Mouse (Mus musculus) adrenal gland, postnatal 36 days (tissue): ENCODE results near the gene Kidins220. TPM values are rescaled to one million over a fixed set of nuclear protein-coding genes. Genes with fewer than 3 reads are reported as not detected.

Source experiments
- DNase-seq, 2 experiments: peaks; one replicate each; pipeline ENCODE4 v3.0.0; 2021; ENCODE audit warnings: mixed read lengths in 1 of 2
- long read RNA-seq, 2 experiments: library from polyadenylated mRNA; stranded (forward); transcript quantifications; one replicate each; pipeline ENCODE4 v2.0.0; 2021; ENCODE audit warnings: borderline sequencing depth in 2 of 2
- total RNA-seq, 2 experiments: library from RNA; stranded (reverse); gene quantifications; 2 replicates each; pipeline ENCODE4 v1.2.3; 2021

Kidins220 gene
- total RNA-seq: 10 to 100 TPM; 88.7 to 95.4 TPM
- long read RNA-seq, experiment 1, partial matches to known transcripts: 8 of 16 reads
- long read RNA-seq, experiment 1, other reads (novel, unspliced or antisense): 8 of 16 reads
- long read RNA-seq, experiment 2, partial matches to known transcripts: 1 of 12 reads
- long read RNA-seq, experiment 2, other reads (novel, unspliced or antisense): 11 of 12 reads

DNA sequence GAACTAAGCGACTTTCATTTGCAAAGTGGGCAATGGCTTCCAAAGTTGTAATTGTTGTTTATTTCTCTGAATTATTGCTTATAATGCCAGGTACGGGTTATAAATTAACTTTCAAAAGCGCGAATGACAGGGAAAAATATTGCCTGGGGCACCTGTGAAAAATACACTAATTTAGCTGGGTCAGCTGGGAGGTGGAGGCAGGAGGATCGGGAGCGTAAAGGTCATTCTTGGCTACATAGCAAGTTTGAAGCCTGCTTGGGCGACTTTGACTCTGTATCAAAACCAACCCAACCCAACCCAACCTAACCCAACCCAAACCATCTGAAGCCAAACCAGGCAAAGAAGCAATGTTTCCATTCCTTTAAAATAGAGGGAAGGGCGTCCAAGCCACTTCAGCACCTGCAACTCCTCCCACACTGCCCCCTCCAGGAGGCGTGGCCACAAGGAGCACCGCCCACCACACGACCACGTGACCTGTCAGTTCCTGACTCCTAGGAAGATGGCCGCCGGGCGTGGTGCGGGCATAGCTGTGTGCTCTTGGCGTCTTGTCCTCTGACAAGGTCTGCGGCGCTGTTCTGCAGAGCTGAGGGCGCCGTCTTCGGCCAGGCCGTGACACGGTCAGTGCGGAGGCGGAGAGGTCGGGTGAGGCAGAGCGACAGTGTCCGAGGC, at the start of gene Kidins220:
TSS of gene Kidins220 (plus strand) at position 480 of the 669 bp plus-strand sequence.
- DNase-seq: peak; percentile 94 to 98

DNA sequence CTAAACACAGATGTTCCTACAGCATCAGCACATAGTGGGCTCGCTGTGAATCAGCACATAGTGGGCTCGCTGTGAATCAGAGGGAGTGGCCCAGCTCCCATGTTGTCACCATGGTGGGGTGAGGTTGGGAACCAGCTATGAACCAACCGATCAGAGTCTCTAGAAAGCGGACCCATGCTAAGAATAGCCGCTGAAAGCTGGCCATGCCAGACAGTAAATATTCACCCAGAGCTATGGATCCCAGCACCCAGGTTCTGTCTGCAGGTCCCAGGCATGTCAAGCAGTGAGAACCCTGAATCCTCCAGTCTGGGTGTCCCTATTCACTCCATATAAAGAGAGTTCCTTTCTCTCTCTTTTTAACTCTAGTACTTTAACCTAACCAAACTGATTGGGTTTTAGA, 49.4 kb upstream of the Kidins220 start:
- no peak for DNase-seq

DNA sequence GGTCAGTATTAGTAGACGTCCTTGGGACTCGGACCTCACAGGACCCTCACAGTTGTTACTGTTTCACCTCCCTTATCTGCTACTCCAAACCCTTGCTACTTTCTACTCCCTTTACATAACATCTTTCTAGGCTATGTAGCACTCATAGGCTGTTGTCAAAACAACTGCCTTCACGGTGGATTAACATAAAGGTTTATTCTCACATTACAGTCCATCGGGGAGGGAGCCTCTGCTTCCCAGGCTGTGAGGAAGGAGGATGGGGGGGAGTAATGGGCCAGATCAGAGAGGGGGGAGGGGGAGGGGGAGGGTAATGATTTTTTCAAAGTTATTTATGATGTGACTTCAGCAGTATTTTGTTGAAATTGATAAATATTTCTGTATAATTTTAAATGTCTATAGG, 49.0 kb upstream of the Kidins220 start:
- no peak for DNase-seq

- no peak for DNase-seq
These were observed 46.5 kb upstream of the Kidins220 start for GRCm38 (mm10) chr12:24928051-24928748.

DNA sequence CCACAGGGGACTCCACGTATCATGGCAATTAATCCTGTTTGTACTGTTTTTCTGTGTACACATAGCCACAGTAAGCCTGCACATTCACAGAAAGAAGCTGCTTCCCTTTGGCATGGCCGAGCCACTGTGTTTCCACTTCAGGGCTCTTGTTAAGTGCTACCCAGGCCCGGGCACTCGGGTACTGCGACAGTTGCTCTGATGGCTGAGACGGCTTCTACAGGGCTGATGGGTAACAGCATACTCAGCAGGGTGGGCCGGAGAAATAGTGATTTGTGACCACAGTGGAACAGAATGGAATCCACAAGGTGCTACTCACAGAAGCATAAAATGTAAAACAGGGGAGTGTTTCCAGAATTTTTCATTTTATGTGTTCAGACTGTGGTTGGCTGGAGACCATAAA, 45.7 kb upstream of the Kidins220 start:
- DNase-seq: no peak

DNA sequence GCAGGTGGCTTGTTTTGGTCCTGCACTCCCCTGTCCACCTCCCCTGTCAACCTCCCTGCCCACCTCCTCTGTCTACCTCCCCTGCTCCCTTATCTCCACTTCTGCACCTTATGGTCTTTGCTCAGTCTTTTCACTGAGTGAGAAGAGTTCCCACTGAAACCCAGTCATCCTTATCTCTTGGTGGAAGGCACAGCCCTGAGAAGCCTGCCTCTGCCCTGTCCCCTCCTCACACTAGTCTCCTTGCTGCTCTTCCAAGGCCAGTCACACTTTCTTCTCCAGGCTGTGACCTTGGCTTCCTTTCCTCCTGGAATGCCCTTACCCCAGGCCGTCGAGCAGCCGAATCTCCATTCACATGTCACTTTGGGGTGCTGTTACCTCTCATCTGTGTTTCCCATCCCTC, 44.0 kb upstream of the Kidins220 start:
- peak in 1 of 2 experiments; percentile 40 for DNase-seq

DNA sequence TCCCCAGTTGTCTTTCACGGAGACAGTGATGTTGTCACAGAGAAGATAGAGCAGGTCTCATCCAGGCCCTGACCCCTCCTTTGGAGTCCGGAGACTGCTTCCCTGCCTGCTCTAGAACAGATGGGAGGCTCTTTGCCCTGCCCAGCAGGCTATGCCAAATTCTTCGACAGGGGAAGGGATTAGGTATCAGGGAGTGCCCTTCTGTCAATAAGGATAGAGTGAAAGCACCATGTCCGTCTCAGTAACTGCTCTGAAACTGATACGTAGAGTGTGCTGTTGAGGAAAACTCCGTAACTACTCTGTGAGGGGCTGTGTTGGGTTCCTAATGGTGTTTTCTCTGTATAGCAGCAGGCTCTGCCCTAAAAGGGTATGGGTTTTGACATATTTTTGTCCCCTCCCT, 42.6 kb upstream of the Kidins220 start:
- no peak for DNase-seq

- peak; percentile 14 to 42 for DNase-seq
These were observed 41.4 kb upstream of the Kidins220 start for GRCm38 (mm10) chr12:24933206-24933775.

GRCm38 (mm10) chr12:24933996-24934395, 40.7 kb upstream of the Kidins220 start:
- DNase-seq: peak; percentile 75 to 83

DNA sequence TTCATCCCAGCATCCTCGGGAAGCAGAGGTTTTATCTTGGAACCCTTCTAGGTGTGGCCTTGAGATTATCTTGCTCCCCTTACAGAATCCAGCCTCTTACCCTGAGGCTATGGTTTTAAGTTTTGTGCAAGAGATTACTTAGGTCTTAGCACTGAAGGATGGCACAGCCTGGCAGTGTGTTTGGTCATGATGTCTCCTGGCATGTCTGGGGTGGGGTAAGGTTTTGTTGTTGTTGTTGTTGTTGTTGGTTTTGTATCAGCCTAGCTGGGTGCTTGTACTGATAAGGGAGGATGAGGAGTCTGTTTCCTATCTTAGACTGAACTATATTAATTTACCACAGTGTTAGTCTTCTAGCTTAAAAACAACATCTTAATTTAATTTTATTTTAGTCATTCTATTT, 38.4 kb upstream of the Kidins220 start:
- no peak for DNase-seq

- DNase-seq: no peak
These were observed 35.4 kb upstream of the Kidins220 start for GRCm38 (mm10) chr12:24939372-24939771.

DNA sequence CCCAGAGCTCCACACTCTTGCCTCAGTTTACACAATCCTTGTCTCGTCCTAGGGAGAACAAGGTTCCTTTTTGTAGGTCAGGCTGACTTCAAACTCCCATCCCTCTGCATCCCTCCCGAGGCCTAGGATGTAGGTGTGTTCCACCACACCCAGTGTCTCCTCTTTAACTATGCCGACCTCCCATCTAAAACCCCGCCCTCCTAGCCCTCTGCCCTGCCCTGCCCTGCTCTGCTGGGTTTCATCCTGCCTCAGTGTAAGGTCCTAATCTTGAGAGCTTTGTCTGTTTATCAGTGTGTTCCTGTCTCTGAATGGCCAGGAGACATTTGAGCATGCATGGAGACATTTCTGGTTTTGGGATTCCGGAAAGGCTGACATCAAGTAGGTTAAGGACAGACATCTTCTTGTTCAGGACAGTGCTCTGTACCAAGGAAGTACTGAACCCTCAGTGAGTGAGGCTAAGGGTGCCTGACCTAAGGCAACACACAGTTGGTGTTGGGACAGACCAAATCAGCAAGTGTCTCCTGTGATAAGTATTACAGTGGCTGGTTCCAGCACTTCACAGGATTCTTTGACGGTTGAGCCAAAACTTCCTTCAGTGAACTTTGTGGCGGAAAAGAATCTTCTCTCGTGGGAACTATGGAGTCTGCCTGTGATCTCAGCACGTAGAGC, 32.0 kb upstream of the Kidins220 start:
- DNase-seq: no peak

DNA sequence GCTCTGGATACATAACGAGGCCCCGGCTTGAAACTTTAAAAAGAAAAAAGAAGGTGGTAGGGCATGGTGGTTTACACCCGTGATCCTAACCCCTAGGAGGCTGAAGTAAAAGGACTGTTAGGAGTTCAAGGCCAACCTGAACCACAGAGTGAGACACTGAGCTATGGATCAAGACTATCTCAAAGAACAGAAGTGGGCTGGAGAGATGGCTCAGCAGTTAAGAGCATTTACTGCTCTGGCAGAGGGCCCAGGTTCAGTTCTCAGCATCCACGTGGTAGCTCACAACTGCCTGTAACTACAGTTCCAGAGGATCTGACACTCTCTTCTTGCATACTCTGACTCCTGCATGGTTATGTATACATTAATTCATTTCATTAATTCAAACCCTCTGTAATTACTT, 31.3 kb upstream of the Kidins220 start:
- DNase-seq: peak in 1 of 2 experiments; percentile 39

GRCm38 (mm10) chr12:24944597-24944996, 30.1 kb upstream of the Kidins220 start:
- DNase-seq: no peak

GRCm38 (mm10) chr12:24947065-24947464, 27.7 kb upstream of the Kidins220 start:
- DNase-seq: peak in 1 of 2 experiments; percentile 26

DNA sequence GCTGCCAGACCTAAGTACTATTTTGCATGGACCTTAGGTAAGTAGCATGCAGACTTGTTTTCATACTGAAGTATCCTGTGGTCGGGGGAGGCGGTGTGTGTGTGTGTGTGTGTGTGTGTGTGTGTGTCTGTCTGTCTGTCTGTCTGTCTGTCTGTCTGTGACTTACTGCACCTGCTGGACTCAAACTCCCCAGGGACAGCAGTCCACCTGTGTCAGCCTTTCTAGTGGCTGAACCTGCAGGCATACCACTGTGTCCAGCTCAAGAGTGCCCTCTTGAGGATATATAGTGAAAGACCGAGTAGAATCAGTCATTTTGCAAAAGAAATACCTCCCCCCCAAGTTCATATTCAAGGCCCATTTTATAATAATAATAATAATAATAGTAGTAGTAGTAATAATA, 26.4 kb upstream of the Kidins220 start:
- DNase-seq: peak in 1 of 2 experiments; percentile 54

- DNase-seq: peak in 1 of 2 experiments; percentile 39
These were observed 24.2 kb upstream of the Kidins220 start for GRCm38 (mm10) chr12:24950376-24951046.

DNA sequence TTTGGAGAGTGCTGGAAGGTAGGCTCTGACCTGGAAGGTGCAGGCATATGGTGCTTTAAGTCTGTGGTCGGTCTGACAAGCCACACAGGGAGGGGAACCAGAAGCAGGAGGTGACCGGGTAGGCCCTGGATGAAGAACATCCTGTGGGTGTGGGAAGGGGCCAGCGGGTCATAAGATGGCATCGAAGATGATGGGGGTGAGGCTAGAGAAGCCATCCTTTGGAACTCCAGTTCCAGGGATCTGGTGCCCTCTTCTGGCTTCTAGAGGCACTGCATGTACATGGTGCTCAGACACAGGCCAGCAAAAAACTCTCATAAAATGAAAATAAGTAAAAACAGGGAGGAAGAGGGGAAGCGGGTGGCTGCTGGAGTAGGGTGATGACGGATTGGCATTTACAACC, 22.6 kb upstream of the Kidins220 start:
- peak; percentile 60 to 78 for DNase-seq

DNA sequence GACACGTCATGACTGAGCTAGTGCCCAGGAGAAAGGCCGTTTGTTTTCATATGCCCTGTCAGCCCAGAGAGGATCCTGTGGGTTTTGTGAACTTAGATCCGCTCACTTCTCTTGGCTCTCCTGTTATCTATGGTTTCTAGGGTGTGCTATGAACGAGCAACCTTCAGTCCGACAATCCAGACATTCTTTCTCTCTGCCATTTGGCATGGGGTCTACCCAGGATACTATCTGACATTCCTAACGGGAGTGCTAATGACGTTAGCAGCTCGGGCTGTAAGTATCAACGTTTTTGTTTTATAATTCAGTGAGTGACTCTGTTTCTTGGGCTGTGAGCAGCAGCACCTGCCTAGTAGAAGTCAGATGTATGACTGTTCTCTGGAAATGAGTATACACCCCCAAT, 19.6 kb upstream of the Kidins220 start:
- no peak for DNase-seq

DNA sequence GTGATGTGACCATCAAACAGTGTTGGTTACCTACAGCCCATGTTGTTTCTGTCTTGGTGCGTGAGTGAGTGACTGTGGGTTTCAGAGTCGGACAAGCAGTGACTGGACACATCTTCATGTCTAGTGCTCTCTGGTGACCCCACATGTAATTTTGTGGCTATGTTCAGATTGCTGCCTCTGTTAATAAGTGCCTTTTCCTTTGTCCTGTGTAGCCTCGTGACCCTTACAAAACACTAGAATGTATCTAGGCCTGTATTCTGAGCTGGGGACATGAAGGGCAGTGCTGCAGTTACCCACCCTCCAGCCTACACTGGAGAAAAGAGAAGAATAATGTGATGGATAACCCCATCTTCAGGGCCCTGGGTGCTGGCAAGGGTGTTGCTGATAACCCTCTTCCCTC, 16.2 kb upstream of the Kidins220 start:
- no peak for DNase-seq

GRCm38 (mm10) chr12:24961821-24962220, 12.9 kb upstream of the Kidins220 start:
- DNase-seq: no peak
